Mouse (Mus musculus) R1 (cell line): Measurements from ENCODE around the gene Pax2.
A peak's percentile ranks its signal among the peaks of the same experiment; 100 is the strongest.

Source experiments
- DNase-seq: peaks from one replicate; pipeline ENCODE4 v3.0.0-alpha.2; 2018; ENCODE audit warnings: low read depth, low spot score

Gene Pax2

DNA sequence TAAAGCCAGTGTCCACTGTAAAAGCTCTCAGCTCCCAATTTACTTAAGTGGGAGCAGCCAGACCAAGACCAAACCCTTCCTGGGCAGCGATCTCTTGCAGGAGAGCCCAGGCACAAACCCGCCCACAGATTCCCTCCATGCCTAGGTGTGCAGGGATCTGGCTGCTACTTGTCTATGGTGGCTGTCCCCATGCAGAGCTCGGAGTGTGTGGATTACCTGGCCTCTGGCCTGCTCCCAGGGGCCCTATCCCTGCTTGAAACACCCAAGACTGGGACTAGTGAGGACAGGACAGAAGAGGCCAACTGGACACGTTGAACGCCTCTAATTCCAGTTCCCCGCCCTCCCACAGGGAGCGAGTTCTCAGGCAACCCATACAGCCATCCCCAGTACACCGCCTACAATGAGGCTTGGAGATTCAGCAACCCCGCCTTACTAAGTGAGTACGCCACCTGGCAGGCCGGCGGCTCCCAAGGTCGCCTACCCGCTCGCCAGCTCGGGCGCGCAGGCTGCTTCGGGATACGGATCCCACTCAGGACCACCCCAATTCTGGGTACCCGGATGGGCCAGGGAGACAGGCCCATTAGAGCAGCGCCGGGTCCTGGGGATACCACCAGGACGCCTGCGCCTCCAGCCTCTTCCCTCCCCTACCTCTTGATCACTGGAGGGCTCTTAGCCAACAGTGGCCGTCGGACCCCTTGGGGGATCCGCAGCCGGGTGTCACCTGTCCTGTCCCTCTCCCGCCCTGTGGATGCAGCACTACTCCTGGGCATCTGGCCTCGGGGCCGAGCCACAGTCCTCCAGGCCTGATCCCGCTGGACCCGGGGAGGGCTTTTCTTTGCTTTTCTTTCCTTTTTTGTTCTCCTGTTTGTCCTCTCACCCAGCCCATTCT lies 79.4 kb downstream of the Pax2 start:
- DNase-seq = peak; percentile 51

DNA sequence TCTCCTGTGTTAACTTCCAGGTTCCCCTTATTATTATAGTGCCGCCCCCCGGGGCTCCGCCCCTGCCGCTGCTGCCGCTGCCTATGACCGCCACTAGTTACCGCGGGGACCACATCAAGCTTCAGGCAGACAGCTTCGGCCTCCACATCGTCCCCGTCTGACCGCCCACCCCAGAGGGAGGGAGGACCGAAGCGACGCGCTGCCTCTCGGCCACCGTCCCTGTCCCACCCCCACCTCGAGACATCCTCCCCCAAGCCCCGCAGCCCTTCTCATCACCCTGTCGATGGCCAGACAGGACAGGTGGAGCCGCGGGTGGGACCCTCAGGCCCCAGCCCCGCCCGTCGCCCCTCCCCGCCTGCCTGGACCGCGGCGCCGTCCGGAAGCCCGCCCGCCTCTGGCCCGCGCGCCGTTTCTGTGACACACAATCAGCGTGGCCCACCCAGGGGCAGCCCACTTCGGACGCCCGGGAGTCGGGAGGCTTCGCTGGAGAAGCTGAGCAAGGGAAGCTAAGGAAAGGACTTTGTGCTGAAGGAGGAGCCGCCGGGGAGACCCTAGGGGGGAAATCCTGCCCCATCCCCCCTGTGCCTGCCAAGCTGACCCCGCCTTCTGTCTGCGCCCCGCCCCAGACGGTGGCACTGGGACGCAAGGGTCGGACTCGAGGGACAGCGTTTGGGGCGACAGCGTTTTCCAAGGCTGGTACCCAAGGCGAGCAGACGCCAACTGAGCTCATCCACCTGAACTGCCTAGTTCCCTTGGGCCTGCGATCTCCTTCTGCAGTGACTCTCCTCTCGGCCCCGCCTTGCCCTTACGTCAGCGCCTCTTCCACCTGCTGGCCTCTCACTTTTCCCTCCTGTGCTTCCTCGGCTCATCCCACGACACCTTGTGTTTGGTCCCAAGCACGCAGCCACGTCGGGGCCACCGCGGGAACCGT lies 80.4 kb downstream of the Pax2 start:
- DNase-seq = peak; percentile 74

DNA sequence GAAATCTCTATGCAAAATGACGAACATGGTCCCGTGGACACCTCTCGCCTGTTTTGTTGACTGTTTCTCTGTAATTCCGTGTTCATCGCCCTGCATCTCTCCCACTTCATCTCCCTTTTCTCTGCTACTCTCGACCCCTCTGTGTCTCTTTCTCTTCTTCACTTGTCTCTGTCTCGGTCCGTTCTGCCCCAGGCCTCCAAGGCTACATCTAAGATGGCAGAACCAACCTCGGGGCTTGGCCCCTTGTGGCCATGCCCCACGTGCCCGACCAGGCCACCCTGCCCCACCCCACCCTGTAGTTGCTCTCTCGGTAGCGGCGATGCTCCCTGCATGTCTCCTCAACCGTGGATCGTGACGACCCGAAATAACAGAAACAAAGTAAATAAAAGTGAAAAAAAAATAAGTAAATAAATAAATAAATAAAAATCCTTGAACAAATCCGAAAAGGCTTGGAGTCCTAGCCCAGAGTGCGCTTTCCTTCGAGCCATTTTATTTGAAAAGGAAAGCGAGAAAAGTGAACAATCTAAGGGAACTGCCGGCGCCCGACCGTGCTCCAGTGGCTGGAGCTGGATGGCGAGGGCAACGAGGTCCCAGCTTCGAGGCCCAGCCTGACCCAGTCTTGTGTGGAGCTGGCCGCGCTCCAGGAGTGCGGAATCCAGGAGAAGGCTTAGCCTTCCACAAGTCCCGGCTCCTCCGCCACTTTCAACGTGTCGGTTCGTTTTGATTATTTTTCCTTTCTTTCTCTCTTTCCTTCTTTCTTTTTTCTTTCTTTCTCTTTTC lies 81.8 kb downstream of the Pax2 start:
- DNase-seq = no peak

DNA sequence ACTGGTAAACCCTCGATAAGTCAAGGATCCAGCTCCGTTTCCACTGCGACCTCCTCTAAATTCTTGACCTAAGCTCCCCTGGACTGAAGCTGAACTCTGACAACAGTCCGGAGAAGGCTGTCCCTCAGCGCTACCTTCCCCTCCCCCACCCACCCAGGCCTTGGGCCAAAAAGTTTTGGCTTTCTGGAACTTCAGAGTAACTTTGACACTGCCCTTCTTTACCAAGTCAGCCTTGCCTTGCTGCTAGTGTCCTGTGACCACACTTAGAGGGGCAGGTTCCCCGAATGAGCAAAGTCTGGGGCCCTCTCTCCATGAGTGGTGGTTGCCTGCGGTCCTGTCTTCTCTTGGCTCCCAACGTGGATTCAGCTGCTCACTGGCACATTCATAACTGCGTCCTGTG lies 82.5 kb downstream of the Pax2 start:
- DNase-seq = no peak

DNA sequence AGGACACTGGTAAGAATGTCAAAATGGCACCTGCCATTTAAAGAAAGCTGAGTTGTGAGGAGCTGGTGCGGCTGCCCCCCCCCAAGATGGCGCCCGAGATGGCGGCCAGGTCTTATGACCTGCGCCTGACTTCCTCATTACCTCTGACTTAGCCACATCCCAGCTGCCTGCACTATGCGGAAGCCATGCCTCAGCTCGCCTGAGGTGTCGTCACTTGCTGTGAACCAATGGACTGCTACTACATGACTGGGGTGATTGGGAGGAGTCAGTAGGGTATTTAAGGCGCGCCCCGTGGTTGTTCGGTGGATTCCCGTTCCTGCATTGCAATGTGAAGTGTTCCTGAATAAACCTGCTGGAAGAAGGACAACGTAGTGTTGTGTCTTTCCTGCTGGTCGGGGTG lies 86.8 kb downstream of the Pax2 start:
- peak; percentile 74 for DNase-seq

DNA sequence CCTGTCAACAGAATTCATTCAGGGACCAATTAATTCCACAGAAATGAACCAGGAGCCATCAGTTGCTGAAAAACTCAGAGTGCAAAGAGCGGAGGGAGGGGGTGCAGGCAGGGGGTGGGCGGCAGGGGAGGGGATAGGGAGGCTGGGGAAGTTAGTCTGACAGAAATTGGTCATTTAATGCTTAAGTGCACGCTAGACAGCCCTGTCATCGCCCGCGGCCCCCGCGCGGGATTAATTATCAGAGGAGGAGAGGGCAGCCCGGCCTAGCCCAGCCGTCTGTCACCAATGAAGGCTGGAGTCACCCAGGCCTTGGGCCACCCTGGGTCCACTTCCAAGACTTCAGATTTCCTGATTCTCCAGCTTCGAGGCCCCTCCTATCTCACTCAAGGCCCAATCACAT lies 93.6 kb downstream of the Pax2 start:
- no peak for DNase-seq

DNA sequence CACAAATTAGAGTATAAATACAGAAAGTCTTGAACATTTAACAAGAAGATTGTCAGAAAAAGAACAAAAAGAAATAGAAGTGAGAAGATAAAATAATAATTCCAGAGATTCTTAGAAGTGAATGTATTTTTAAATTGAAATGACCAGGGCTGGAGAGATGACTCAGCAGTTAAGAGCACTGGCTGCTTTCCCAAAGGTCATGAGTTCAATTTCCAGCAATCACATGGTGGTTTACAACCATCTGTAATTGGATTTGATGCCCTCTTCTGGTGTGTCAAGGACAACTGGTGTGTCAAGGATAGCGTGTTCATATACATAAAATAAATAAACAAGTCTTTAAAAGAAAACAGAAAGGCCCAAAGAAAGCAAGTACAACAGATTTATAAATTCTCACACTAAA lies 102.8 kb downstream of the Pax2 start:
- DNase-seq = no peak

DNA sequence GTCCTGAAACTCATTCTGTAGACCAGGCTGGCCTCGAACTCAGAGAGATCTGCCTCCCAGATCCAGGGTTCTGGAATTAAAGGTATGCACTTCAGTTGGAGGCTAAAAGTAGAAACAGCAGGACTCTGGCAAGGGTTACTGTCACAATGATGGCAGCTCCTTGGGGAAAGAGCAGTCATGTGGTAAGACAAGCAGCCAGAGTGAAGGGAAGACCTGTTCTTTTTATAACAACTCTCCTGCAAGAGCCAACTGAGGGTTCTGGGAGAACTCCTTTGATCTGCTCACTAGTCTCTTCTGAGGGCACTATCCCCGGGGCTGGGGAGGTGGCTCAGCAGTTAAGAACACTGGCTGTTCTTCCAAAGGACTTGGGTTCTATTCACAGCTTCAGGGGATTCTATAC lies 112.9 kb downstream of the Pax2 start:
- DNase-seq = no peak

DNA sequence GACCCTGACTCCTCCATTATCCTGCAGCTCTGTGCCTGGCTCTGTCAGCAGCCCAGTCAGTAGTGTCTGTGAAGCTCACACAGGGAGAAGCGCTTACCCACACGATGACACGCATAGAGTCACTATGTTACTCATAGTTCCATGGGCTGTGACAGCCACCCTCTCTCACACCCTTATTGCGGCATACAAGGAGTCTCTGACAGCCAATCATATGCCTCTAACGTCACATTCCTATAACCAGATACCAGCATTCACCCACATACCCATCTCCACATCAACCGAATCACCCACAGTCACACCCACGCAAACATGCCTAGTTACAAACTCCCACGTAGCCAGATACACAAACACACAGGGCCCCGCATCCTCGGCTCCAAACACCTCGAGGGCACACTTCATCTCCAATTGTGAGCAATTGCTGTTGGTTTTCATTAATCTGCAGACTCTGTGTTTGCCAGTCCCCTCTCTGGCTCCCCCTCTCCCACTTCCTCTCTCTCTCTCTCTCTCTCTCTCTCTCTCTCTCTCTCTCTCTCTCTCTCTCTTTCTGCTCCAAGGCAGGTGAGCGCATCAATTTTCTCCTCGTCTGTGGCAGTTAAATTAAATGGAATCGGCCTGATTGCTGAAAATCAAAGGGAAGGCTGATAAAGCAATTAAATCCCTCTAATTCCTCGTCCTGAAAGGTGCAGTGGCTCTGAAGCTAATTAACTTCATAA lies 118.5 kb downstream of the Pax2 start:
- DNase-seq = no peak

DNA sequence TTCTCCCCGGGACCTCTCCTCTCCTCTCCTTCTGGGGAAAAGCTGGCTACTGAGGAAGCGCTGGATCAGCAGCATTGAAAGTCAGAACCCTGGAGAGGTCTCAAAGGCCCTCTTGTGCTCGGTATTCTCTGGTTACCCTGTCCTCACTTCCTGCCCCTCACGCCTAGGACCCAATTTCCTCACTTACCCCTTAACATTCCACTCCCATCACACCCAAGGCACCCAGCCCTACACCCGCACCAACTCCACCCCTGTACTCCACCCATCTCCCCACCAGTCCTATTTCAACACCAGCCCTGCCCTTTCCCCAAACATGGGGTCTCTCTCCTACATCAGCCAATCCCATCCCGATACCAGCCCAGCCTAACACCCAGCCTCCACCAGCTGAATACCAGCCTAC lies 119.1 kb downstream of the Pax2 start:
- no peak for DNase-seq

DNA sequence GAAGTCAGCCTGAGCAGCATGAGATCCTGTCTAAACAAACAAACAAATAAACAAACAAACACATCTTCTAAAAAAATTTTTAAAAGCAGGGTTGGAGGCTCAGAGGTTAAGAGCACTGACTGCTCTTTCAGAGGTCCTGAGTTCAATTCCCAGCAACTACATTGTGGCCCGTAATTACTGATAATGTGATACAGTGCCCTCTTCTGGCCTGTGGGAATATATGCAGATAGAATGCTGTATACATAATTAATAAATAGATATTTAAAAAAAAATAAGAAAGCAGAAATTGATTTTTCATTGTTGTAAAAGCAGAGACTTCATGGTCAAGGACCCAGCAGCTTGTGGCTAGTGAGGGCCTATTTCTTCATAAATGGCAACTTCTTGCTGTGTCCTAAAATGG lies 119.9 kb downstream of the Pax2 start:
- no peak for DNase-seq

DNA sequence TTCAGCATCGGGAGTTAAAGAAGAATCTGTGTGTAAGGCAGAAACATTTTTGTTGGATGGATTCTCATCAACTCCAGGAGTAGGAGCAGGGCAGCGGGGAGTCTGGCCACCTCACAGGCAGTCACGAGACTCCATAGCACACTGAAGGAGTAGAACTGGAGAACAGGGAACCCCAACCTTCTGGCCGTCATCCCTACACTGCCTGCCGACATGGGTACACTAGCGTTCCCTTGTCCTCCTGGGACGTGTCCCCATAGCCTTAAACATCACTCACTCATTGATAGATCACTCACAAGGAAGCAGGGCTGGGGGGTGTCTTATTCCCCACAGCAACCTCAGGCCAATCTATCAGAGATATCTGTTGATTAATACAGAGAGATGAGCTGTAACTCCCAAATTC lies 120.7 kb downstream of the Pax2 start:
- DNase-seq = no peak

DNA sequence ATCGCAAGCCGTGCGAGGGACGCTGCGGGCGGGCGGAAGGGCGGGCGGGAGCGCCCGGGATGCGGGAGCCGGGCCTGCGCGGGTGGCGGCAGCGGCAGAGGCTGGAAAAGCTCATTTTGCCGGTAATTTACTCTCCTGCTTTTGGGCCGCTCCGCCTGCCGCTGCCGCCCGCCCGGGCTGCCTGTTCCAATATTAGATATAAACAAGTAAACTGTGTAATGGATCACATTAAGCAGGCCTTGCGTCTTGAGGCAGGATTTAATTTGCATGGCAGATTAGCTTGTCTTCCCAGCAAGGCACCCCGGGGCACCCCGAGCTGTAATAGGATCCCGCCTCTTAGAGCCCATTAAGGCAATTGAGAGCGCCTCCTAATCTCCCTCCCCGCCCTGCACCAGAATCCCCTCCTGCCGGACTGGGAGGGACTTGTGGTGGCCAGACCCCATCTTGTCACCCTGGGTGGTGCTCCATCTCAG lies 126.7 kb downstream of the Pax2 start:
- peak; percentile 77 for DNase-seq

DNA sequence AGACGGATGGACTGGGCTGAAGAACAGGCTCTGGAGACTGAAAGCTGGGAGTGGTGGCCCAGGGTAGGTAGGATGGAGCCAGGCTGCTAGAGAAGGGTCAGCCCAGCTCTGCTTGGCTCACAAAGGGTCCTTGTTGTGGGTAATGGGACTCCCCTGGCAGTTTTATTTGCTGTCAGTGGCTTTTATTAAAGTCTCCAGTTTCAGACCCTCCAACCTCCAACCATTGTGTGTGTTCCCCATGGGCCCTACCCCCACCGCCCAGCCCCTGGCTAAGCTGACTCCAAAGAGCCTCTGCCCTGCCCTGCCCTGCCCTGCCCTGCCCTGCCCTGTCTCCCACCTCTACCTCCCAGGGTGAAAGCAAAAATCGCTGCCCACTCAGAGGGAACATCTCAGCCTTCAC lies 128.5 kb downstream of the Pax2 start:
- no peak for DNase-seq

DNA sequence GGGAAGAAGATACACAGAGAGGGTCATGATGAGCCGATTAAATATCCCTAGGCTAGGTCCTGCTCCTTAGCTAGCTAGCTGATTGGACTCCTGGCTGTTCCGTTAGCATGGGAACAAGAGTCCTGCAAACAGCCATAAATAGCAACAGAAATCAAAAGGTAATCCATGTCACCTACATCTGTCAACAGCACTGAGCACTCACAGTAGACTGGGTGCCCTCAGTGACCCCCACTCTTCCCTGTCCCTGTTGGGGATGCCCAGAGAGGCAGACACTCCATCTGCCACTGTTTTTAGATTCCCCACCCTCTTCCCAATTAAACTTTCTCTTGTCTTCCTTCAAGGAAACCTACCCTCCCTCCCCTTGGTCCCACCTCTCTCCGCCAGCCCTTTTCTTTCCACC lies 130.6 kb downstream of the Pax2 start:
- no peak for DNase-seq
